Mouse (Mus musculus): ENCODE measurements around the gene Lca5l.

Lca5l gene

GRCm38 (mm10) chr16:96120022-96120623 is 71.9 kb downstream of the Lca5l start:
- DNase-seq (ENCODE audit: low read depth, low spot score), result no peak

GRCm38 (mm10) chr16:96114729-96115128 is 77.3 kb downstream of the Lca5l start:
- no peak for DNase-seq (ENCODE audit: low read depth, low spot score)

- no peak for DNase-seq (ENCODE audit: low read depth, low spot score)
Observed at GRCm38 (mm10) chr16:96112769-96113168, 79.3 kb downstream of the Lca5l start.

GRCm38 (mm10) chr16:96110655-96111345 is 81.3 kb downstream of the Lca5l start:
- no peak for DNase-seq (ENCODE audit: low read depth, low spot score)

GRCm38 (mm10) chr16:96109673-96110072 is 82.4 kb downstream of the Lca5l start:
- DNase-seq (ENCODE audit: low read depth, low spot score), result no peak

Data from telencephalon, adult 2 months (tissue).